Mouse (Mus musculus) c-Kit-negative CD71-positive TER-119-positive erythroid progenitor cells, embryonic 14.5 days (primary cell): ENCODE measurements around the gene Ptpn6.

Experiments used
- DNase-seq: peaks from one replicate; pipeline ENCODE4 v3.0.0-alpha.2; 2013; ENCODE audit warnings: low read depth, low spot score

The Ptpn6 gene

DNA sequence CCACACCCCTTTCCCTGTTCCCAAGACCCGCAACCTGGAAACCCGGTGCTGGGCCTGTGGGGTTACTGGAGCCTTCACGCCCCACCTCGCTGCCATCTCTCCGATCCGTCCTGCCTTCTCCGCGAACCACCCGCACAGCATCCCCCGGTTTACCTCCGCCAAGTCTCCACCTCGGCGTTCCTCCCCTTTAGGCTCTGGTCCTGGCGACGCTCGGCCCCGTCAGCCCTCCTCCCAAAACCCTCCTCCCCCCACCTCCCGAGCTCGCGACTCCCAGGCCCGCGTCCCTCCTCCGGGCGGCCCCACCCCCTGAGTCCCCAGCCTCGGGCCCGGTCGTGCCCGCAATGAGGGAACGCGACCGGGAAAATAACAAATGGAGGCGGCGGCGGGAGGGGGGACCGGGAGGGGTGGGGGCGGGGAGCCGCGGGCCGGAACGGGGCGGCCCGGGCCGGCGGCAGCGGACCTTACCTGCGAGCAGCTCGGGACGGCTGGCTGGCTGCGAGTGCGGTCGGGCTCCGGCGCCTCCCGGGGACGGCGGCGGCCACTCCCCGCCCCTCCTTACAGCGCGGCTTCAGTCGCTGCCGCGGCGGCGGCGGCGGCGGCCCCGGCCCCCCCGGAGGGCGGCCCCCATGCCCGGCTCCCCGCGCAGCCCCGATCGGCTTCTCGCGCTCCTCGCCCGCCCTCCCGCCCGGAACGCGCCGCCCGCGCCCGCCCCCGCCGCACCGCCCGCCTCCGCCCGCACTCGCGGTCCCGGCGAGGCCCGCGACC is 17.5 kb upstream of the Ptpn6 start, which contains the start of the genes Gm45234 and Atn1:
Gm45234 (minus strand) TSS at position 191 of the 765 bp plus-strand sequence.
Atn1 (minus strand) TSS at position 694 of the 765 bp plus-strand sequence.
- DNase-seq, result no peak

DNA sequence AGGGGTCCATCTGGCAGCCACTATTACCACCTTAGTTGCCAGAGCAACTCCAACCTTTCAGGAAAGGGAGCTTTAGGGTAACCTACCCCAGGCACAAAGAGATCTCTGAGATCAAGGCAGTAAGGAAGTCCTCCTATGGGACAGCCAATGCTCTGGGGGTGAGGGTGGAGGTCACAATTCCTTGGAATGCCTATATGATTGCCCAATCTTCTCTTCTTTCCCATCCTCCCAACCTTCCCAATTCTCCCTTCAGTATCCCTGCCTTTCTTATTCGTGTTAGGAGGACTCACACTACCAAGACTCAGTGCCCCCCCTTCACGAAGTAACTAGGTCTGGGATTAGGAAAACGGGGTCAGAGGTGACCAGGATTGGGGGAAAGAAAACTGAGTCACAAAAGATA is 16.8 kb upstream of the Ptpn6 start:
- DNase-seq, result no peak

DNA sequence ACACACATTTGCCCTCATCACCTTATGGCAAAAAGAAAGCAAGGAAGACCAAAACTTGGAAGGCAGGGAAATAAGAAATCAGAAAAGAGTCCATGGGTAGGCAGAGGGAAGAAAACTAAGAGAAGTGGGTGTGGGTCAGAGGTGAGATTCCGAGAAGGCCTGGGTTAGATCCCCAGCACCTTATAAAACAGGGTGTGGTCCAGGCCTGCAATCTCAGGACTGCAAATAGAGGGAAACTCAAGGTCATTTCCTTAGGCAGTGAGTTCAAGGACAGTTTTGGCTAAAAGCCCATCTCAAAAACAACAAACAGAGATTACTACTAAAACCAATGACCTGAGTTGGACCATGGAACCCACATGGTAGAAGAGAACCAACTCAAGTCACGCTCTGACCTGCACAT is 15.3 kb upstream of the Ptpn6 start:
- no peak for DNase-seq

- DNase-seq, result no peak
These were observed 11.9 kb upstream of the Ptpn6 start for GRCm38 (mm10) chr6:124750405-124750804.

DNA sequence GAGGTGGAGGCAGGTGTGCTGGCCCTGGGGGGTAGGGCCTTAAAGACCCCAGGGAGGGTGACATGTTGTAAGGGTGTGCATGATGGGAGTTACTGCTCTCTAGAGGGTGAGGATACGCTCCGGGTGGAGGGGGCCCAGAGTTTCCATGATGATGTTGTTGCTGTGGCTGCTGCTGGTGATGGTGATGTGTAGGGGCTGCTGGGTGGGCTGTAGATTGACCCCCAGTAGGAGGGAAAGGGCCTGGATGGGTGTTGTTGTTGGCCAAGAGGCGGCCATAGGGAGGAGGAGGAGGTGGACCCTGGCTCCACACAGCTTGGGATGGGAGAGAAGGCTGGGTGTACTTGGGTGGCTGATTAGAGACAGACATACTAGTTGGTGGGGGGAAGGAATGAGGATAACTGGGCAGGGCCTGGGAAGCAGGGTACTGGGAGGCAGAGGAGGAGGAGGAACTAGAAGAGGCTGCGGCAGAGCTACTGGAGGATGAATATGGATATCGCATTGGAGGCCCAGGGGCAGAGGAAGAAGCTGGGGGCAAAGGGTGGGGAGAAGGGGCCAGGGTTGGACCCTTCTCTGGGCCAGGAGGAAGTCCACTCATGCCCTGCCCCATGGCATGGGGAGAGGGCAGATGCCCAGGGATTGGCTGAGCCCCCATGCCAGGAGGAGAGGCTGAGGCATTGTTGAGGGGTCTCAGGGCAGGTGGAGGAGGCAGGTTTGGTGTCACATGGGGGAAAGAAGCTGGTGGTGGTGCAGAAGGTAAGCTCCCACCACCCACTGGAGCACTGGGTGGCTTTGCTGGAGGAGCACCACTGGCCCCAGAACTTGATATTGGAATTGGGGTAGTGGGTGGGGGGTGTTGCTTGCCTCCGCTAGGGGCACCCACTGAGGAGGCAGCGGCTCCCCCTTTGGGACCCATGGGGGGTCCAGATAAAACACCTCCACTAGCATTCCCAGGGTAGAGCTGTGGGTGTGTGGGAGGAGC is 8.4 kb upstream of the Ptpn6 start:
- no peak for DNase-seq

DNA sequence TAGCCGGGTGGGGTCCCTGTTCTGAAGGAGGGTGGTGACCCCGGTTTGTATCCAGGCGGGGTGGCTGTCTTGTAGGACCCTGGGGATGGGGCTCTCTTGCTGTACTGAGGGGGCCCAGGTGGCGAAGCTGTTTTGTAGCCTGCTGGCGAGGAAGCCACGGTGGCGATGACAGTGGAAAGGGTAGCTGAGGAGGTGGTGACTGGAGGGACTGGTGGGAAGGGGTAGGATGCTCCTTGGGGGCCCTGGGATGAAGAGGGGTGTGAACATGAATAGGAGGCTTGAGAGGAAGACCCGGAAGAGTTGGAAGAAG is 7.7 kb upstream of the Ptpn6 start:
- DNase-seq, result no peak

DNA sequence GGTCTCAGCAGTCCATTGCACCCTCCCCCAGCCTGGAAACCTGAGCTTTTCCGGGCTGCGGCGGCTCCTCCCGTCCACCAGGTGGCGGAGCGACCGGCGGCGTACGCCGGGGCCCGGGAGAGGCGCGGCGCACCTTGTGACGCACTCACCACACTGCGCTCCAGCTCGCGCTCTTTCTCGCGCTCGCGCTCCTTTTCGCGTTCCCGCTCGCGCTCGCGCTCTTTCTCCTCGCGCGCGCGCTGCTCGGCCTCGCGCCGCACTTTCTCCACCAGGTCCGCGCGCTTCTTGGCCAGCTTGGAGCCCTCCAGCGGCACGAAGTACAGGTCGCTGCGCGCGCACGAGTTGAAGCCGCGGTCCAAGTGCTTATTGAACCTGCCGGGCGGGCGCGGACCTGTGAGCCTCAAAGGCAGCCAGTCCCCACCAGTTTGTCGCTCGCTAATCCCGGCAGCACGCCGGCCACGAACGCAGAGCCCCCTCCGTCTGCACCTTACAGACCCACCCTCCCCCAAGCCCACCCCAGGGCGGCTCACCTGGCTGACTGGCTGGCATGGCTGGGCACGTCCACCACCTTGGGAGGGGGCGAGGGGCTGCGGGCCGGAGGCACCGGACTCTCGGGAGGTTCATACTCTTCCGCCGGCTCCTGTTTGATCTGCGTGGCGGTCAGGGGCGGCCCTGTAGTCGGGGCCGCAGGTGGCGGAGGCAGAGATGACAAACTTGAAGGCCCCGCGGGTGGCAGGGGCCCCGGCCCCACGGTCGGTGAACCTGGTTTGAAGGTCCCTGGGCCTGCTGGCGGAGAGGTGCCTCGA is 7.2 kb upstream of the Ptpn6 start:
- peak; percentile 82 for DNase-seq

- no peak for DNase-seq
These were observed 6.3 kb upstream of the Ptpn6 start for GRCm38 (mm10) chr6:124744755-124745321.

DNA sequence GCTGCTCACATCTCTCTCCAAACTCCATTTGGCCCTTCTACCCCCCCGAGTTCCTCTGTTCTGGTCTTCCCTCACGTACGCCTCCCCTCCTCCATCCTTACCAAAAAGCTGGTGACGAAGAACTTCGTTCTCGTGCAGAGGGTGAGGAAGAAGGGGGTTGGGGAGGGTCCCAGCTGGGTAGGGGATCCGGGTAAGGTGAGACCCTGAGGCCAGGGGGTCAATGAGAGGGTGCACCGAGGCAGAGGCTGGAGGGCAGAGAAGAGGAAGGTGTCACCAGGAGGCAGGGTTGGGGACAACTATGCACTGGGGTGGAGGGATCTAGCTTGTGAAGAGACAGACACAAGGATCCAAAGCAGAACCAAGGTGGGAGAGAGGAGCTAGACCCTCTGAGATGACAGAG is 5.1 kb upstream of the Ptpn6 start:
- DNase-seq, result no peak

DNA sequence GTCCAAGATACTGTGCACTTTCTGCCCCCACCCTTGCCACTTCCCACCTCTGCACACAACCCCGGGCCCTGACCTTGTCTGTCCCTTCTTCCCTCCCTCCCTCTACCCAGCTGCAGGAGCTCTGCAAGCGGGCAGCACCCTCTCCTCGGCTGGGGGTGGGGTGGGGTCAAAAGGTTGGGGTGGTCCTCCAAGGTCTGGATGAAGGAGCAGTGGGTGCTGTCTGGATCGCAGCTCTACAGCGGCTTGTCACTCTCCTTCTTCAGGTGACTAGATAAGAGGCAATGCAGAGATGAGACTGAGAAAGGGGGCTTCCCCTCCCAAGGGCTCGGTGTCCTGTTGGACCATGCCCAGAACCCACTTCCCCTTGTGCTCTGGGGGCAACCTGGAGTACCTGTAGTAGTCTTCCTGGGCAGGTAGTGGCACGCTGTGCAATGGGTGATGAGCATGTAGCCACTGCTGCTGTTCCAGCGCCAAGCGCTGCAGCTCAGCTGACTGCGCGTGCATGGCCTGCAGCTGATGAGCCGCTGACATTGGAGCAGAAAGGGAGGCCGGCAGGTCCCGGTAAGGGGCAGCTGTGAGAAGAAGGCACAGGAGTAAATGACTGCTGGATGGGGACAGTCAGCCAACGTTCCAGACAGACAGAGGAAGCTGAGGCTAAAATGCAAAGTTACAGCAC is 4.5 kb upstream of the Ptpn6 start:
- no peak for DNase-seq

GRCm38 (mm10) chr6:124741842-124742241 is 3.3 kb upstream of the Ptpn6 start:
- no peak for DNase-seq

DNA sequence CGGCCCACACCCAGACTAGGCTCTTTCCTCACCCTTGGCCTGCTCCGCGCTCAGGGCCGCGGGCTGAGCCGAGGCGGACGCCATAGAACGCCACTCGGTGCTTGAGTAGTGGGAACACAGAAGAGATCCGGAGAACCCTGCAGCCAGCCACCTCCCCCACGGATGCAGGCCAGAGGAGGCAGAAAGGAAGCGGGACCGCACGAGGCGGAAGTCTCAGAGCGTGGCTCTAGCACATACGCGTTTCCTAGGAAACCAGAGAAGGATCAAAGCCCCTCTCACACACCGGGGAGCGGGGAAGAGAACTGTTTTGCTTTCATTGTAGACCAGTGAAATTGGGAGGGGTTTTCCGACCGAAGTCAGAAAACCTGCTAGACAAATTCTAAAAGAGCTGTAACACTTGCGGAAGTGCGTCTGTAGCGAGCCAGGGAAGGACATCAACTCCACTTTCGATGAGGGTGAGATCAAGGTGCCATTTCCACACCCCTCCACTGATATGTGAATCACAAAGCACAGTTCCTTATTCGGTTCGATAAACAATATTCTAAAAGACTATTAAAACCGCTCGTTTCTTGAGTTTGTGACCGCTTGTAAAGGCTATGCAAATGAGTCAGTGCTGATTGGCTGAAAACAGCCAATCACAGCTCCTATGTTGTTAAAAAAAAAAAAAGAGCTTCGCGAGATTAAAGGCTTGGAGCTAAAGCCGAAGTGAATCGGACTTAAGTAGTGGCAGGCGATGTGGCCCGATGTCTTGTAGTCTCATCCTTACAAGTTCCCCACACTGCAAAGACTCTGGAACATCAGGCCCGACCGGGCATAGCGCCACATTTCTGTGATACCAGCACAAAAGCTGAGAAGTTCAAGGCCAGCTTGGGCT is 2.6 kb upstream of the Ptpn6 start, which contains the start of gene Grcc10:
Grcc10 (minus strand) TSS at position 487 of the 874 bp plus-strand sequence.
- DNase-seq, result peak; percentile 72

GRCm38 (mm10) chr6:124740211-124740887 is 1.8 kb upstream of the Ptpn6 start:
- no peak for DNase-seq

- DNase-seq, result no peak
These were observed 800 bp upstream of the Ptpn6 start for GRCm38 (mm10) chr6:124739231-124739796.

DNA sequence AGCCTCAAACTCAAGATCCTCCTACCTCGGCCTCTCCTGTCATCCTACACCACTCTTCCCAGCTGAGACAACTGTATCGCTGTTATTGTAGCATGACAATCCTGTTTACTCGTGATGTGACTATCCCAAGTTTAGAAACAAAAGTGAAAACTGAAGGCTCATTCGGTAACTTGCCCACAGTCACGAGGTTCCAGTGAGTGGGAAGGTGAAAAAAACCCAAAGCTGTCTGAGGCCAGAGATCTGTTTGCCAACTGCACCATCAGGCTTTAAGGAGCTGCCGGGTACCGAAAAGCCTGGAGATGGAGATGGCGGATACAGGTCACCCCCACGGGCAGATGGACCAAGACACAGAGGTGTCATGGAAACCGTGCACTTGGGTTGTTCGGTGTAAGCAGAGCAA is 1.5 kb downstream of the Ptpn6 start:
- no peak for DNase-seq

DNA sequence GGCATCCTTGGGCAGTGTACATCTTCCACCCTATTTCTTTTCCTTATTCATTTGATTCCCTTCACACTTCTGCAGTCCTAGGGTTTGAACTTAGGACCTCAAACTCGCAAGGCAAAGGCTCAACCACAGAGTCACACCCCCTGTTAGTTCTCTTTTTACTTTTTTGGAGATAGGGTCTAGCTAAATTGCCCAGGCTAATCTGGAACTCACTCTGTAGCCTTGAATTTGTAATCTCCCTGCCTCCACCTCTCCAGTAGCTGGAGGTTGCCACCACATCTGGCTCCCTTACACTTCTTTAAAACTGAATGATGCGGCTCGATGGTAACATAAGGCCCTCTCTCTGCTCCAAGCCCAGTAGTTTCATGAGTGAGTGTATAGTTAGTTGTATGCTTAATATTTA is 4.1 kb downstream of the Ptpn6 start:
- no peak for DNase-seq

DNA sequence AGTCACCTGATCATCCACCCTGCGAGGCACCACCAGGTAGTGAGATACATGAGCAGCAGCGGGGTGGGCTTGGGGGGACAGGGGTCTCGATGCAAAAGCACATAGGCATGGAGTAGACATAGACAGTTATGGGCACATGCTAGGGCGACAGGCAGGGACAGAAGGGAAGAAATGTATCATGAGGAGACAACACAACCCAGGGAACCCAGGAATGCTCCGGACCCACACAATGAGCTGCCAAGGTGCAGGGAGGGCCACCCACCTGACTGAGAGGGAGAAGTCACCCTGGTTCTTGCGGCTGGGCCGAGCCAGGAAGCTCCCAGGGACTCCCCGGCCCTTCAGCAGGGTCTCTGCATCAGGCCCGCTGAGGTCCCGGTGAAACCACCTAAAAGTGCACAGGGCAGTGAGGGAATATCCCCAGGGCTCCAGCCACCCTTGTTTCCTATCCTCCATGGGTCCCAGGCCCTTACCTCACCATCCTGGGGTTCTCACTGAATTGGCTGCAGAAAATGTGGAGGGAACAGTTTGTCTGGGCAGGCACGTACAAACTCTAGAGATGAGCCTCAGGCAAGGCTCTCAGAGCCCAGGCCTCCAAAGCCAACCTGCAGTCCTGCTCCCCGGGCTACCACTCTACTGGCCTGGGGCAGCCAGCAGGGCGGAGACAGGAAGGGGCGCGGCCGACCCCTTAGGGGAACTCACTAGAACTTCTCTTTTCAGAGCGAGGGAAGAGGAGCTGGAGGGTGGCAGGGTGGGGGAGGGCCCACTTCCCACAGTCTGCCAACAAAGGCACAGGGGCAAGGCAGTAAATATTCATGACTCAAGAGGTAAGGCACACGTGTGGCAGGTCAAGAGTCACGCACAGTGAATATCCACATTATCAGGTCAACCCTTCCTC is 5.8 kb downstream of the Ptpn6 start:
- DNase-seq, result no peak

DNA sequence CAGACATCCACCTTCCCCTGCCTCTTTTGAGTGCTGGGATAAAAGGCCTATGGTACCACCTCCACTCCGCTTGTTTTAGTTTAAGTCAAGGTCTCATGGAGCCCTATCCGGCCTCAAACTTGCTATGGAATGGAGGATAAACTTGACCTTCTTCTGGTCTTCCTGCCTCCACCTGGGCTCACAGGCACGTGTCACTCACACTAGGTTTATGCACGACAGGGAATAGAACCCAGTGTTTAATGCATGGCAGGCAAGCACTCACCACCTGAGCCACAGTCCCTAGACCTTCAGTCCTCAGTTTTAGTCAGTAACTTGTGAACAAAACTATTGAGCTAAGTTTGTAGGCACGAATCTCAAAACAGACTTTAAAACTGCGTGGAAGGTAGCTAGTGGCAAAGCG is 7.5 kb downstream of the Ptpn6 start:
- no peak for DNase-seq
